In genomic region chr16:76786405-76787155, GRCm38 (mm10) we compare ENCODE assay signal across 9 mouse cellular contexts.
DNase-seq lines count a peak whose midpoint lies in the region; ATAC-seq and TF ChIP-seq lines count a peak whose summit lies in the region.
"Had no signal": no experiment of that assay in that cellular context is flagged by ENCODE, and none has a peak within 500 bp of the region (broad histone marks: within the 10 kb centered on the region; RNA-seq: fewer than 3 reads in every experiment).

No protein-coding gene starts in this region.

- H3K27ac ChIP-seq in liver, adult 2 months (replicated peaks; ENCODE audit: insufficient read depth, low read depth, low read length), result no peak overlapping the region
- no peak overlapping the region for H3K27ac ChIP-seq in liver, embryonic 11.5 days (ENCODE audit: low read depth, low read length)
- no peak overlapping the region for H3K27ac ChIP-seq in left cerebral cortex, adult 2 months
- no peak overlapping the region for H3K27ac ChIP-seq in limb, embryonic 10.5 days
- H3K27ac ChIP-seq: macrophage had no signal

- H3K9ac ChIP-seq in liver, adult 2 months (ENCODE audit: low read depth, low read length), result no peak overlapping the region
- H3K9ac ChIP-seq in liver, embryonic 11.5 days (ENCODE audit: low read depth, low read length), result no peak overlapping the region

- DNase-seq in liver, adult 2 months (ENCODE audit: extremely low read depth, low read depth, low spot score), result peak; percentile 65
- DNase-seq in liver, embryonic 11.5 days (ENCODE audit: low spot score), result no peak
- DNase-seq in Muller cell, postnatal 12 days (ENCODE audit: inconsistent ontology term), result peak; percentile 46
- DNase-seq in cerebellum, adult 9-11 months, result peak; percentile 15
- DNase-seq in left cerebral cortex, adult 2 months (ENCODE audit: extremely low spot score in 1 of 2, low spot score in 2 of 2), result peak; percentile 15 to 19
- peak; percentile 58 for DNase-seq in retina, postnatal 1 day
- DNase-seq in limb, embryonic 10.5 days (ENCODE audit: low spot score), result no peak

- 70% methylated on average over 6 of the region's 6 CpGs for WGBS in liver, adult 2 months
- 70% methylated on average over 6 of the region's 6 CpGs for WGBS in liver, embryonic 11.5 days
- WGBS in limb, embryonic 10.5 days, result 73% methylated on average over 6 of the region's 6 CpGs

- no peaks in the 10 kb centered on the region for H3K4me1 ChIP-seq in liver, adult 2 months (ENCODE audit: control insufficient read depth, insufficient read depth, low read length)
- H3K4me1 ChIP-seq in liver, embryonic 11.5 days (replicated peaks; ENCODE audit: control insufficient read depth, insufficient read depth, low read length), result no peaks in the 10 kb centered on the region
- no peaks in the 10 kb centered on the region for H3K4me1 ChIP-seq in limb, embryonic 10.5 days

- intact Hi-C loops in left cerebral cortex, adult 2 months (cut with DNase I), result loop anchor here (5.0 kb wide), 1 partner anchor 81 kb away; no protein-coding TSS in a partner anchor

- TF ChIP-seq CTCF in liver, adult 2 months (IDR thresholded peaks at IDR 0.05; ENCODE audit: low read depth, low read length), result peak; percentile 91
- peak; percentile 74 for TF ChIP-seq CTCF in left cerebral cortex, adult 2 months (IDR thresholded peaks at IDR 0.05)

- TF ChIP-seq POLR2A in liver, adult 2 months (IDR thresholded peaks at IDR 0.05; ENCODE audit: extremely low read depth, insufficient read depth, low read length), result no peak

- H3K9me3 ChIP-seq in liver, embryonic 11.5 days (ENCODE audit: control insufficient read depth, low read length), result no peaks in the 10 kb centered on the region
- H3K9me3 ChIP-seq in limb, embryonic 10.5 days (replicated peaks), result no peaks in the 10 kb centered on the region

- H3K79me2 ChIP-seq in liver, adult 2 months (ENCODE audit: control insufficient read depth, insufficient read depth, low read length), result no peaks in the 10 kb centered on the region

- no peak overlapping the region for H3K4me2 ChIP-seq in liver, embryonic 11.5 days

- H3K36me3 ChIP-seq in liver, adult 2 months (ENCODE audit: control insufficient read depth, insufficient read depth, low read length), result no peaks in the 10 kb centered on the region
- H3K36me3 ChIP-seq in liver, embryonic 11.5 days (ENCODE audit: control insufficient read depth, insufficient read depth, low read length), result no peaks in the 10 kb centered on the region
- H3K36me3 ChIP-seq in limb, embryonic 10.5 days, result no peaks in the 10 kb centered on the region

- H3K4me3 ChIP-seq in liver, adult 2 months (ENCODE audit: insufficient read depth, low read depth, low read length), result no peak overlapping the region
- H3K4me3 ChIP-seq in liver, embryonic 11.5 days (ENCODE audit: low read depth, low read length), result no peak overlapping the region
- H3K4me3 ChIP-seq in left cerebral cortex, adult 2 months, result no peak overlapping the region
- no peak overlapping the region for H3K4me3 ChIP-seq in limb, embryonic 10.5 days

- H3K27me3 ChIP-seq in liver, adult 2 months (ENCODE audit: control insufficient read depth, insufficient read depth, low read length), result no peaks in the 10 kb centered on the region
- no peaks in the 10 kb centered on the region for H3K27me3 ChIP-seq in liver, embryonic 11.5 days (replicated peaks; ENCODE audit: control insufficient read depth, insufficient read depth, low read length)
- H3K27me3 ChIP-seq in limb, embryonic 10.5 days (ENCODE audit: low read depth, poor library complexity, severe bottlenecking), result no peaks in the 10 kb centered on the region

- no peak; the same call in 1 of the 2 replicates for ATAC-seq in liver, embryonic 11.5 days (replicated peaks; ENCODE audit: low FRiP score)
- peak; percentile 95 for ATAC-seq in granulocyte monocyte progenitor cell, adult 5-6 weeks (replicated peaks; ENCODE audit: poor library complexity, severe bottlenecking)

Comparison
In these comparisons a context has a peak if more than half of its experiments do, and no peak if none do; other contexts are left out.
1. DNase-seq: peak in liver, adult 2 months (single experiment), Muller cell, postnatal 12 days (single experiment), cerebellum, adult 9-11 months (single experiment), left cerebral cortex, adult 2 months (2 of 2) and retina, postnatal 1 day (single experiment); none in liver, embryonic 11.5 days (single experiment) and limb, embryonic 10.5 days (single experiment).